Mouse (Mus musculus): Measurements from ENCODE around the gene Iffo2. TPM values are rescaled to one million over a fixed set of nuclear protein-coding genes. Genes with fewer than 3 reads are reported as not detected.

Iffo2 gene
- polyA plus RNA-seq, 2 experiments = 5.8 to 8.8 TPM

DNA sequence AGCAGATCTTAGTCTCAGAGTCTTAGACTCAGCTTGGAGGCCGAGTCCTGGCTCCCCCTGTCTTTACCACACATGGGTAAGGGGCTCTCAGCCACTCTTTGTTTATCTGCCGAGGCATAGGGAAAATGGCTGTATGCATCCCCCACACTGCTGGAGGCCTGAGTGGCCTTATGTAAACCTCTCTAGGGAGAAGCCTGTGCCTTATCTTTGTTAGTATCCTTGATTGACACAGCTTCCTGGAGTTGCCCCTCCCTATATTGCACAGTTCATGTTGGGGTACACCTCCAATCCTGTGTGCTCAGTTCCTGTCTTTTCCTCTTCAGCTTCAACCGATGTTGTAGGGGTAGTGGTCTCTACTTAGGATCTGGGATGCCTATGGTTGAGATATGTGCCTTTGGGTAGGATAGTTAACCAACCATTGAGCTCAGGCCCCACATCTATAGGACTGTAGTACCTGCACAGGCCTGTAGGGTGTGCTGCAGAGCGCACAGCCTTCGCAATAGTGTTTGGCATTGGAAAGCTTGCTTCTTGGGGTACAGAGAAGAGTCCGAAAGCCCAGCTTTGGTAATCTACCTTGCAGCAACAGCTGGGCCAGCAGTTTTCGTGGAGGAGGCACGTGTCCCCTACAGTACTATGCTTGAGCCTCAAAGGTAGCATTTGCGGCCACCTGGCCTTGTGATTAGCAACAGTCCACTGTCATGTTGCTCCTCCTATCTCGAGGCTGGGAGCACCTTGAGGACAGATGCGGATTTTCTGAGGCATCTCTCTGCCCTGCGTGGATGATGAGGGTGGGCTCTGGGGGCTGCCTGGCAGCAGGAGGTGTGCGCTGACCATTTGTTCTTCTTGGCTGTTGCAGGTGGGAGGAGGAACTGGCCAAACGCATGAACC, 72.3 kb downstream of the Iffo2 start, which contains the start of gene Gm21969:
Gene Gm21969 (plus strand): TSS at position 830 of the 888 bp plus-strand sequence.
- Histone ChIP-seq H3K27me3 (ENCODE audit: control insufficient read depth, insufficient read depth, low read length) (no peaks in the 10 kb centered on the region), H3K4me1 (ENCODE audit: control insufficient read depth, insufficient read depth, low read length) (peaks cover 37% of the 10 kb centered on the region), H3K9ac (ENCODE audit: low read depth, low read length, severe bottlenecking) (no peak within 1 kb of the TSS), H3K9me3 (ENCODE audit: control insufficient read depth, low read length) (no peaks in the 10 kb centered on the region), H3K36me3 (ENCODE audit: control insufficient read depth, insufficient read depth, low read length) (peaks cover 26% of the 10 kb centered on the region), H3K4me3 (replicated peaks; ENCODE audit: low read length) (no peak within 1 kb of the TSS), H3K27ac (replicated peaks; ENCODE audit: low read depth, low read length) (peak within 1 kb of the TSS; percentile 50), H3K4me2 (replicated peaks; ENCODE audit: low read depth, low read length, severe bottlenecking) (no peak within 1 kb of the TSS)
- DNase-seq (ENCODE audit: low spot score) = no peak
- ATAC-seq (ENCODE audit: low FRiP score, low read depth) = no peak
- no peak for TF ChIP-seq POLR2A (IDR thresholded peaks at IDR 0.05; ENCODE audit: borderline replicate concordance, extremely low read depth, insufficient read depth, insufficient read length)
- WGBS = 57% methylated on average over 14 of the region's 14 CpGs

DNA sequence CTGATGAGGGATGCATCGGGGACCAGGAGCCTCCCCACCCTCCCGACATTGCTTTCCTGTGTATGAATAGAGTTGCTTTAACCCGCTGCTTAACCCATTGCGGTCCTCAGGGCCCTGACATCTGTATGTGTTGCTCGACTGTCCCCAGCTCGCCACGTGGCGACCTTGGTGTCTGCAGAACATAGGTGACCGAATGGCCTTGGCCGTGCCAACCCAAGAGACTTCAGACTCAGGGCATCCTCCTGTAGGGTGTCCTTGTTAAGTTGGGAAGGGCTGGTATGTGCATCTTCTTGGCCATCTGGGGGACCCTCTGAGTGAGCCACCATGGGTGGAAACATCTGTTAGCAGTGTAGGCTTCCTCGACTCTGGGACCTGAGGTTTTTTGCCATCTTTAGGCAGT, 74.9 kb downstream of the Iffo2 start:
- H3K4me1 ChIP-seq (ENCODE audit: control insufficient read depth, insufficient read depth, low read length) = peaks cover 12% of the 10 kb centered on the region
- TF ChIP-seq POLR2A (IDR thresholded peaks at IDR 0.05; ENCODE audit: borderline replicate concordance, extremely low read depth, insufficient read depth, insufficient read length) = no peak
- H3K9ac ChIP-seq (ENCODE audit: low read depth, low read length, severe bottlenecking) = no peak overlapping the region
- no peak overlapping the region for H3K4me2 ChIP-seq (replicated peaks; ENCODE audit: low read depth, low read length, severe bottlenecking)
- peaks cover 37% of the 10 kb centered on the region for H3K36me3 ChIP-seq (ENCODE audit: control insufficient read depth, insufficient read depth, low read length)
- DNase-seq (ENCODE audit: low spot score) (no peak), ATAC-seq (ENCODE audit: low FRiP score, low read depth) (no peak)
- 88% methylated on average over 11 of the region's 11 CpGs for WGBS
- no peaks in the 10 kb centered on the region for H3K27me3 ChIP-seq (ENCODE audit: control insufficient read depth, insufficient read depth, low read length)
- no peak overlapping the region for H3K4me3 ChIP-seq (replicated peaks; ENCODE audit: low read length)
- H3K27ac ChIP-seq (replicated peaks; ENCODE audit: low read depth, low read length) = no peak overlapping the region
- no peaks in the 10 kb centered on the region for H3K9me3 ChIP-seq (ENCODE audit: control insufficient read depth, low read length)

DNA sequence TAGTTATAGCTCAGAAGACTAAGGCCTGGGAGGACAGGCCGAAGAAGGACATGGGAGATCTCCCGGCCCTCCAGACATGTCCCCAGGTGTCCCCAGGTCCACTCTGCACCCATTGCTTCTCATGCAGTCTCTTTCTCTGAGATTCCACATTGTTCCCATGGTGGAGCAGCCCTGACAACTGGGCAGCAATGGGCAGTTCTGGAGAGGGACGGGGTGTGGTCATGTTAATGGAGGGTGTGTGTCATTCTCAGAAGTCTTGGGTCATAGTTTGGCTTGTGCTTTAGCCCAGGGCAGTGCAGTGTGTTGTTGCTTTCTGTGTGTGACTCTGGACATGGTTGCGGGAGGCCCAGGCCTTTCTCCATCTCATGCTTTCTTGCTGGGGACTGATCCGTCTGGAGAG, 76.4 kb downstream of the Iffo2 start:
- no peak for TF ChIP-seq POLR2A (IDR thresholded peaks at IDR 0.05; ENCODE audit: borderline replicate concordance, extremely low read depth, insufficient read depth, insufficient read length)
- Histone ChIP-seq H3K36me3 (ENCODE audit: control insufficient read depth, insufficient read depth, low read length) (peaks cover 37% of the 10 kb centered on the region), H3K4me1 (ENCODE audit: control insufficient read depth, insufficient read depth, low read length) (peaks cover 8% of the 10 kb centered on the region), H3K27ac (replicated peaks; ENCODE audit: low read depth, low read length) (no peak overlapping the region), H3K4me2 (replicated peaks; ENCODE audit: low read depth, low read length, severe bottlenecking) (no peak overlapping the region), H3K27me3 (ENCODE audit: control insufficient read depth, insufficient read depth, low read length) (no peaks in the 10 kb centered on the region), H3K4me3 (replicated peaks; ENCODE audit: low read length) (no peak overlapping the region), H3K9me3 (ENCODE audit: control insufficient read depth, low read length) (no peaks in the 10 kb centered on the region), H3K9ac (ENCODE audit: low read depth, low read length, severe bottlenecking) (no peak overlapping the region)
- no peak for DNase-seq (ENCODE audit: low spot score)
- ATAC-seq (ENCODE audit: low FRiP score, low read depth) = no peak
- 94% methylated on average over 5 of the region's 5 CpGs for WGBS

GRCm38 (mm10) chr4:139608975-139609374, 78.6 kb downstream of the Iffo2 start:
- no peaks in the 10 kb centered on the region for H3K27me3 ChIP-seq (ENCODE audit: control insufficient read depth, insufficient read depth, low read length)
- H3K9me3 ChIP-seq (ENCODE audit: control insufficient read depth, low read length) = no peaks in the 10 kb centered on the region
- H3K9ac ChIP-seq (ENCODE audit: low read depth, low read length, severe bottlenecking) = no peak overlapping the region
- no peak overlapping the region for H3K4me2 ChIP-seq (replicated peaks; ENCODE audit: low read depth, low read length, severe bottlenecking)
- H3K4me3 ChIP-seq (replicated peaks; ENCODE audit: low read length) = no peak overlapping the region
- 72% methylated on average over 4 of the region's 4 CpGs for WGBS
- no peak for ATAC-seq (ENCODE audit: low FRiP score, low read depth)
- no peak overlapping the region for H3K27ac ChIP-seq (replicated peaks; ENCODE audit: low read depth, low read length)
- no peak for DNase-seq (ENCODE audit: low spot score)
- no peak for TF ChIP-seq POLR2A (IDR thresholded peaks at IDR 0.05; ENCODE audit: borderline replicate concordance, extremely low read depth, insufficient read depth, insufficient read length)
- H3K36me3 ChIP-seq (ENCODE audit: control insufficient read depth, insufficient read depth, low read length) = peaks cover 46% of the 10 kb centered on the region
- H3K4me1 ChIP-seq (ENCODE audit: control insufficient read depth, insufficient read depth, low read length) = no peaks in the 10 kb centered on the region; the same call in 1 of the 2 replicates

GRCm38 (mm10) chr4:139610954-139611353, 80.6 kb downstream of the Iffo2 start:
- peak overlapping the region; percentile 21; the same call in 1 of the 2 replicates for H3K9ac ChIP-seq (ENCODE audit: low read depth, low read length, severe bottlenecking)
- no peak for TF ChIP-seq POLR2A (IDR thresholded peaks at IDR 0.05; ENCODE audit: borderline replicate concordance, extremely low read depth, insufficient read depth, insufficient read length)
- H3K27me3 ChIP-seq (ENCODE audit: control insufficient read depth, insufficient read depth, low read length) = no peaks in the 10 kb centered on the region
- 58% methylated on average over 6 of the region's 6 CpGs for WGBS
- ATAC-seq (ENCODE audit: low FRiP score, low read depth) = no peak
- no peak overlapping the region; the same call in 1 of the 2 replicates for H3K4me2 ChIP-seq (replicated peaks; ENCODE audit: low read depth, low read length, severe bottlenecking)
- no peaks in the 10 kb centered on the region for H3K9me3 ChIP-seq (ENCODE audit: control insufficient read depth, low read length)
- no peak overlapping the region for H3K4me3 ChIP-seq (replicated peaks; ENCODE audit: low read length)
- no peaks in the 10 kb centered on the region; the same call in 1 of the 2 replicates for H3K4me1 ChIP-seq (ENCODE audit: control insufficient read depth, insufficient read depth, low read length)
- no peak overlapping the region for H3K27ac ChIP-seq (replicated peaks; ENCODE audit: low read depth, low read length)
- H3K36me3 ChIP-seq (ENCODE audit: control insufficient read depth, insufficient read depth, low read length) = peaks cover 53% of the 10 kb centered on the region
- DNase-seq (ENCODE audit: low spot score) = no peak

Measured in limb, embryonic 14.5 days (tissue).